Mouse (Mus musculus): ENCODE measurements around the gene Iqcf3. TPM values are rescaled to one million over a fixed set of nuclear protein-coding genes. Genes with fewer than 3 reads are reported as not detected.

Iqcf3 gene
- total RNA-seq, 1 experiment = not detected

DNA sequence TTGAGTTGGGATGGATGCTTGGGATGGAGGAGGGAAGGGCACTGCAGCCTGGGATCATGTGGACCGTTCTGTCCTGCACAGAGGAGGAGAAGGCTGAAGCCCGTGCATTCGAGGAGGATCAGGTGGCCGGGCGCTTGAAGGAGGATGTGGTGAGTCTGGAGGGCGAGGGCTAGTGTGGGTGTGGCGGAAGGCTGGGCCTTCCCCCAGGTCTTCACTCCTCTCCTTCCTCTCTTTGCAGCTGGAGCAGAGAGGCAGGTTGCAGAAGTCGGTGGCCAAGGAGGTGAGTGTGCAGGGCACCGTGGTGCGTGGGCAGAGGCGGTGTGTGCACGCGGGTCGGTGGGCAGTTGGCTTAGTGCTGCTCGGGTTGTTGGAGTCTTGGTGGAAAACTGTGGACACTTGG, 80.4 kb downstream of the Iqcf3 start:
- DNase-seq (ENCODE audit: low read depth, low spot score) = no peak
- H3K4me3 ChIP-seq (ENCODE audit: insufficient read depth in 1 of 2, low read depth in 1 of 2, low read length in 2 of 2, poor library complexity in 1 of 2, severe bottlenecking in 1 of 2) = no peak overlapping the region
- no peak overlapping the region for H3K9ac ChIP-seq (ENCODE audit: insufficient read depth, low read depth, low read length, poor library complexity, severe bottlenecking)
- peaks cover 52% of the 10 kb centered on the region for H3K36me3 ChIP-seq (ENCODE audit: control insufficient read depth, insufficient read depth, low read length, poor library complexity, severe bottlenecking)
- TF ChIP-seq CHD2 (IDR thresholded peaks at IDR 0.05; ENCODE audit: low read depth, low read length) = no peak
- TF ChIP-seq MAFK (IDR thresholded peaks at IDR 0.05; ENCODE audit: insufficient read depth, low read depth, low read length) = no peak
- no peak for TF ChIP-seq ZNF384 (IDR thresholded peaks at IDR 0.05; ENCODE audit: low read depth, low read length)
- no peak for TF ChIP-seq HCFC1 (IDR thresholded peaks at IDR 0.05; ENCODE audit: borderline replicate concordance, insufficient read depth, low read length)
- no peaks in the 10 kb centered on the region for H3K9me3 ChIP-seq (ENCODE audit: control insufficient read depth, insufficient read depth, low read depth, low read length)
- no peak overlapping the region for H3K27ac ChIP-seq (ENCODE audit: insufficient read depth, low read depth, low read length, poor library complexity, severe bottlenecking)
- in situ Hi-C loops (cut with MboI; ENCODE audit: low sequenced_read_pairs in 2 of 2, unreplicated experiment in 2 of 2) = no loop called here
- peaks cover 3 to 22% of the 10 kb centered on the region in 2 experiments; a peak in 2 of 4 replicates for H3K4me1 ChIP-seq (ENCODE audit: control insufficient read depth in 2 of 2, insufficient read depth in 2 of 2, low read length in 2 of 2, poor library complexity in 1 of 2)

DNA sequence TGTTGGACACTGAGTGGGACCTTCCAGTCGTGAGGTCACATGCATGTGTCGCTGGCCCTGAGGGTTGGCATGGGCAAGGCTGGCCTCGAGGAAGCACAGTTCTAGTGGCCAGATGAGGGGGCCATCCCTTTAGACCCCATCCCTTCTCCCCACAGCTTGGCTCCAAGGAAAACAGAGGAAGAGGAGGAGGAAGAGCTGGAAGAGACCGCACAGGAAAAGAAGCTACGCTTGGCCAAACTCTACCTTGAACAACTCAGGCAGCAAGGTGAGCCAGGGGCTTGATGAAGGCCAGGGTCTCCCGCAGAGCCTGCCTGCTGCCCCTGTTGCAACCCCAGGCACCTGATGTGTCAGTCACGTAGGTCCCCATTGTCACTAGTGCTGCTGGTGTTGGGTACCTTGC, 80.9 kb downstream of the Iqcf3 start:
- no peaks in the 10 kb centered on the region for H3K9me3 ChIP-seq (ENCODE audit: control insufficient read depth, insufficient read depth, low read depth, low read length)
- DNase-seq (ENCODE audit: low read depth, low spot score) = no peak
- H3K4me3 ChIP-seq (ENCODE audit: insufficient read depth in 1 of 2, low read depth in 1 of 2, low read length in 2 of 2, poor library complexity in 1 of 2, severe bottlenecking in 1 of 2) = no peak overlapping the region
- peaks cover 3 to 23% of the 10 kb centered on the region in 2 experiments; a peak in 2 of 4 replicates for H3K4me1 ChIP-seq (ENCODE audit: control insufficient read depth in 2 of 2, insufficient read depth in 2 of 2, low read length in 2 of 2, poor library complexity in 1 of 2)
- TF ChIP-seq ZNF384 (IDR thresholded peaks at IDR 0.05; ENCODE audit: low read depth, low read length) = no peak
- TF ChIP-seq HCFC1 (IDR thresholded peaks at IDR 0.05; ENCODE audit: borderline replicate concordance, insufficient read depth, low read length) = no peak
- TF ChIP-seq ZC3H11A (IDR thresholded peaks at IDR 0.05; ENCODE audit: borderline replicate concordance, low read depth, low read length) = no peak
- TF ChIP-seq CHD2 (IDR thresholded peaks at IDR 0.05; ENCODE audit: low read depth, low read length) = no peak
- TF ChIP-seq MAFK (IDR thresholded peaks at IDR 0.05; ENCODE audit: insufficient read depth, low read depth, low read length) = no peak
- H3K36me3 ChIP-seq (ENCODE audit: control insufficient read depth, insufficient read depth, low read length, poor library complexity, severe bottlenecking) = peaks cover 52% of the 10 kb centered on the region
- H3K27ac ChIP-seq (ENCODE audit: insufficient read depth, low read depth, low read length, poor library complexity, severe bottlenecking) = no peak overlapping the region
- H3K9ac ChIP-seq (ENCODE audit: insufficient read depth, low read depth, low read length, poor library complexity, severe bottlenecking) = no peak overlapping the region
- in situ Hi-C loops (cut with MboI; ENCODE audit: low sequenced_read_pairs in 2 of 2, unreplicated experiment in 2 of 2) = no loop called here

DNA sequence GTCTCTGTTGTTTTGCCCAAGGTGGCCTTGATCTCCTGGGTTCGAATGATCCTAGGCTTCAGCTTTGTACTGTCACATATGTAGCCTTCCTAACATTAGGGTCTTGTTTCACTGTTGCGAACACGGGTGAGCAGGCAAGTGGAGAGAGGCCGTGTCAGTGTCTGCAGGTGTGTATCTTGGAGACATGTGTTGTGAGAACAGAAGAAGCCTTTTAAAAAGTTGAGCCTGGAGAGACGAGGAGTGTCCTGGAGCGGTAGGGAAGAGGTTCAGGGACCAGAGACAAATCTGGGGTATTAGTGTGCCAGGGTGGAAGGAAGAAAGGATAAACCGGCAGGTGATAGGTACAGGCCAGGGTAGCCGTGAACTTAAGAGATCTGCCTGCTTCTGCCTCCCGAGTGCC, 83.3 kb downstream of the Iqcf3 start:
- peaks cover 5 to 19% of the 10 kb centered on the region in 2 experiments; a peak in 2 of 4 replicates for H3K4me1 ChIP-seq (ENCODE audit: control insufficient read depth in 2 of 2, insufficient read depth in 2 of 2, low read length in 2 of 2, poor library complexity in 1 of 2)
- H3K36me3 ChIP-seq (ENCODE audit: control insufficient read depth, insufficient read depth, low read length, poor library complexity, severe bottlenecking) = peaks cover 31% of the 10 kb centered on the region
- H3K9ac ChIP-seq (ENCODE audit: insufficient read depth, low read depth, low read length, poor library complexity, severe bottlenecking) = peak overlapping the region; percentile 86; the same call in 1 of the 2 replicates
- no peak overlapping the region for H3K27ac ChIP-seq (ENCODE audit: insufficient read depth, low read depth, low read length, poor library complexity, severe bottlenecking)
- in situ Hi-C loops (cut with MboI; ENCODE audit: low sequenced_read_pairs in 2 of 2, unreplicated experiment in 2 of 2) = no loop called here
- no peaks in the 10 kb centered on the region for H3K9me3 ChIP-seq (ENCODE audit: control insufficient read depth, insufficient read depth, low read depth, low read length)
- H3K4me3 ChIP-seq (ENCODE audit: insufficient read depth in 1 of 2, low read depth in 1 of 2, low read length in 2 of 2, poor library complexity in 1 of 2, severe bottlenecking in 1 of 2) = peak overlapping the region; percentile 76 to 86
- TF ChIP-seq CHD2 (IDR thresholded peaks at IDR 0.05; ENCODE audit: low read depth, low read length) (no peak), ZC3H11A (IDR thresholded peaks at IDR 0.05; ENCODE audit: borderline replicate concordance, low read depth, low read length) (no peak), ZNF384 (IDR thresholded peaks at IDR 0.05; ENCODE audit: low read depth, low read length) (no peak), HCFC1 (IDR thresholded peaks at IDR 0.05; ENCODE audit: borderline replicate concordance, insufficient read depth, low read length) (no peak), MAFK (IDR thresholded peaks at IDR 0.05; ENCODE audit: insufficient read depth, low read depth, low read length) (no peak)
- DNase-seq (ENCODE audit: low read depth, low spot score) = no peak

DNA sequence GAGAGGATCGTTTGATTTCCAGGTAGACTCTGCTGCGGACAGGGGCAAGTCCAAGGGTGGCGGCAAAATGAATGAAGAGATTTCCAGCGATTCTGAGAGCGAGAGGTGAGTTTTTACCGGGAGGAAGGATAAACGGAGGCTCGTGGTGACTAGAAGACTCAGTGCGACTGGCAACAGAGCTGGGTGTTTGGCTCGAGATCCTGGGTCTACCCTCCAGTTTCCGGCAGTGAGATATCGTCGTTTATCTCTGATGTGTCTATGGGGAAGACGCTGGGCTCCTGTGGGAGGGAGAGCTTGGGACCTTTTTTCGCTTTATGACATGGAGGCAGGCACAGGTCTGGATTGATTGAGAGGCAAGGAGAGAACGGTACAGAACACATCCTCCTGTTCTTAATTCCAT, 83.8 kb downstream of the Iqcf3 start:
- H3K4me3 ChIP-seq (ENCODE audit: insufficient read depth in 1 of 2, low read depth in 1 of 2, low read length in 2 of 2, poor library complexity in 1 of 2, severe bottlenecking in 1 of 2) = peak overlapping the region; percentile 76 to 86
- H3K4me1 ChIP-seq (ENCODE audit: control insufficient read depth in 2 of 2, insufficient read depth in 2 of 2, low read length in 2 of 2, poor library complexity in 1 of 2) = peaks cover 5 to 15% of the 10 kb centered on the region in 2 experiments; a peak in 2 of 4 replicates
- no peaks in the 10 kb centered on the region for H3K9me3 ChIP-seq (ENCODE audit: control insufficient read depth, insufficient read depth, low read depth, low read length)
- in situ Hi-C loops (cut with MboI; ENCODE audit: low sequenced_read_pairs in 2 of 2, unreplicated experiment in 2 of 2) = no loop called here
- H3K9ac ChIP-seq (ENCODE audit: insufficient read depth, low read depth, low read length, poor library complexity, severe bottlenecking) = peak overlapping the region; percentile 86
- no peak for TF ChIP-seq ZNF384 (IDR thresholded peaks at IDR 0.05; ENCODE audit: low read depth, low read length)
- no peak for TF ChIP-seq HCFC1 (IDR thresholded peaks at IDR 0.05; ENCODE audit: borderline replicate concordance, insufficient read depth, low read length)
- no peak for TF ChIP-seq CHD2 (IDR thresholded peaks at IDR 0.05; ENCODE audit: low read depth, low read length)
- no peak for TF ChIP-seq MAFK (IDR thresholded peaks at IDR 0.05; ENCODE audit: insufficient read depth, low read depth, low read length)
- no peak for TF ChIP-seq ZC3H11A (IDR thresholded peaks at IDR 0.05; ENCODE audit: borderline replicate concordance, low read depth, low read length)
- H3K27ac ChIP-seq (ENCODE audit: insufficient read depth, low read depth, low read length, poor library complexity, severe bottlenecking) = no peak overlapping the region
- no peak for DNase-seq (ENCODE audit: low read depth, low spot score)
- peaks cover 27% of the 10 kb centered on the region for H3K36me3 ChIP-seq (ENCODE audit: control insufficient read depth, insufficient read depth, low read length, poor library complexity, severe bottlenecking)
